Mouse (Mus musculus) MEL-GATA-1-ER (cell line): ENCODE results near the gene Pls3.
"Not testable (repeated sequence)": the region's sequence is repeated elsewhere in the genome, so short reads cannot be mapped to it uniquely, and the experiment has no call there.

Experiments used
- DNase-seq: peaks from one replicate; pipeline ENCODE4 v3.0.0-alpha.2; 2012; ENCODE audit warnings: low read depth; ENCODE audit errors: extremely low read depth

Pls3 gene

DNA sequence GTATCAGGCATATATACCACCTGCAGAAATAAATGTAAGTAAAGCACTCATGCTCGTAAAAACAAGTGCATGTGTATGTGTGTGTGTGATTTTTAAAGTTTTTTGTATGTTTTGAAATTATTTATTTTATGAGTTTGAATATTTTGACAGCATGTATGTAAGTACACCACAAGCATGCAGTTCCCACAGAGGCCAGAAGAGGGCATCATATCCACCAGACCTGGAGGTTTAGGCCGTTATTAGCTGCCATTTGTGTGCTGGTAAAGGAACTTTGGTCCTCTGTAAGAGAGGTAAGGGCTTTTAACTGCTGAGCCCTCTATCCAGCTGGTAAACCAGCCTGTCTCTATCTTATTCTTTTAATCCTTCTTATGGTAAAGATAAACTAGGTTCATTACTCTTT lies 97.5 kb downstream of the Pls3 start:
- DNase-seq, result peak; percentile 43

DNA sequence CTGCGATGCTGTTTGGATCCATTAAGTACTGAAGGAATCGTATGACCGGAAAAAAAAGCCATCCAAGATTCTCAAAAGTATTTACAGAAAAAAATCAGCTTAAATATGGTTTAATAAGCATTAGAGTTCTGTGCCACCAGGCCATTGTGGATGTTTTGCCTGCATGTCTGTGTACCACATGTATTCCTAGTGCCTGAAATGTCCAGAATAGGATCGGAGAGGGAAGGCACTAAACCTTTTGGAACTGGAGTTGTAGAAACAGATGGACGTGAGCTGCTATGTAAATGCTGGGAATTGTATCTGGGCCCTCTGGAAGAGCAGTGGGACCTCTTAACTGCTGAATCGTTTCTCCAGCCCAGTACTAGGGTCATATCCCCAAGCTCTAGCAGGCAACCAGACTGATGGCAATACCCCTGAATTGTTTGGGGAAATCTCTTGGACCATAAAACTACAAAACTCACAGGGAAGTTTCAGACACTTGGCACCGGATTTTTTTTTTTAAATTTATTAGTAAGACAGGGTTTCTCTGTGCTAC lies 110.1 kb downstream of the Pls3 start:
- DNase-seq, result no peak

DNA sequence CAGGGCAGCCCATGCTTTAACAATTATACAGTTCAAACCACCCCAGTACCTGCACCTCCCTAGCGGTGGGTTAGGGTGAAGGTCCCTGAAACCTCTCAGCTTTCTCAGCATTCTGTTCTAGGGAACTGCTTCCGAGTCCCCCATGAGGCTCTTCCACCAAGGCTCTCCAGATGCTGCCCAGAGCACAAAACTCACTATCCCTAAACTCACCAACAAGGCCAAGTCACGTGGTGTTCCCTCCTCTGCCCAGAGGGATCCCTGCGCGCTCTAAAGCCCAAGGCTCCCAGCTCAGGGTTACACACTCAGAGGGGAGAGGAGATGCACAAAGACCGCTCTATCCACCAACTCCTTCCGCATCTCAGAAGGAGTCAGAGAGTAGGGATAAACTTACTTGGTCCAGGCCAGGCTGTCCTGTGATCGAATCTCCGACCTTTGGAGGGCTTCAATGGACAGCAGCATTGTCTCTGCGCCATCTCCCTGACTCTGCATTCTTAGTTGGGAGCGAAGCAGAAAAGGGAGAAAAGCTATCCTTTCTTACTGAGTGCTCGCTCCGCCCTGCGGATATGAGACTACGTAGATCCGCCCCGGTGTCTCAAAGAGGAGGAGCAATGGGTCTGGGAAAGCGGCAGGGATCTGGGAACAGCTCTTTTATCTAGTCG lies 110.7 kb downstream of the Pls3 start:
- DNase-seq, result peak; percentile 75

DNA sequence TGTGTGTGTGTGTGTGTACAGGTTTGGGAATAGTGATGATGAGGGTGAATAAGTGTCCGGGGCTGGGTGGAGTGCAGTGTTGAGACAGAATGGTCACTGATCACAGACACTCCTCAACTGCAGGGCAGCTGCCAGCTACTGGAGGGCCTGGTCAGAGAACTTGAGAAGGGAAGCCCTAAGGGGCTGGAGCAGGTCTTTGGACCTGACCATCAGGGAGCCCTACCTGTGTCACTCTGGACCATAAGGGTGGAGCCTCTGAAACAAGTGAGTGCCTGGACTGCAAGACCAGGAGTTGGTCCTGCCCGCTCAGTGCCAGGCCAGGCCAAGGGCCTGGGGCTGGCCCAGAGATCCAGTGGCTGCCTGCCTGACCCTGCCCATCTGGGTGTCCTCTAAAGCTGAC lies 115.5 kb downstream of the Pls3 start:
- not testable (repeated sequence) for DNase-seq

DNA sequence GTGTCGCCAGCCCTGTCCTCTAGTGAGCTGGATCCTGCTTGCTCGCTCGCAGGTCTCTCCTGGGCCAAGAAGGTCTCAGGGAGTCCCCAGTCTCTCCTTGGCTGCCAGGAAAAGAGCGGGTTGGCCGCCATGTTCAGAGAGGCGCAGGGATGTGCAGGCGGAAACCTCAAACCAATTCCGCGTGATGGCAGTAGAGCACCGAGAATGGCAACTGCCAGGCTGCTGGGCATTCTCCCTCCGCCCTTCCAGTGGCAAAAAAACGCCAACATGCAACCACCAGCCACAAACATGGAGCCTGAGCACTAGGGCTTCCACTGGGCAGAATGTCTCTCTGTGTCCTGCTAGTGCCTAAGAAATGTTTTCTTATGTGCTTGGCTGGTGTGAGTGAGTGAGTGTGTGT lies 115.9 kb downstream of the Pls3 start:
- not testable (repeated sequence) for DNase-seq

DNA sequence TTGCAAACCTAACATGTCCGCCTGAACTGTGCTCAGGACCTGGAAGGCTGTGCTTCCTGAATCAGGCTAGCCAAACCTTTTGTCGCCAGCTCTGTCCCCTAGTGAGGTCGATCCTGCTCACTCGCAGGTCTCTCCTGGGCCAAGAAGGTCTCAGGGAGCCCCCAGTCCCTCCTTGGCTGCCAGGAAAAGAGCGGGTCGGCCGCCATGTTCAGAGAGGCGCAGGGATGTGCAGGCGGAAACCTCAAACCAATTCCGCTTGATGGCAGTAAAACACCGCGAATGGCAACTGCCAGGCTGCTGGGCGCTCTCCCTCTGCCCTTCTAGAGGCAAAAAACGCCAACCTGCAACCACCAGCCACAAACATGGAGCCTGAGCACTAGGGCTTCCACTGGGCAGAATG lies 117.0 kb downstream of the Pls3 start:
- not testable (repeated sequence) for DNase-seq

DNA sequence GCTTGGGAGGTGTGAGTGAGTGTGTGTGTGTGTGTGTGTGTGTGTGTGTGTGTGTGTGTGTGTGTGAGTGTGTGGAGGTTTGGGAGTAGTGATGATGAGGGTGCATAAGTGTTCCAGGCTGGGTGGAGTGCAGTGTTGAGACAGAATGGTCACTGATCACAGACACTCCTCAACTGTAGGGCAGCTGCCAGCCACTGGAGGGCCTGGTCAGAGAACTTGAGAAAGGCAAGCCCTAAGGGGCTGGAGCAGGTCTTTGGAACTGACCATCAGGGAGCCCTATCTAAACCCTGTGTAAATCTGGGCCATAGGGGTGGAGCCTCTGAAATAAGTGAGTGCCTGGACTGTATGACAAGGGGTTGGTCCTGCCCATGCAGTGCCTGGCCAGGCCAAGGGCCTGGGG lies 120.5 kb downstream of the Pls3 start:
- not testable (repeated sequence) for DNase-seq

DNA sequence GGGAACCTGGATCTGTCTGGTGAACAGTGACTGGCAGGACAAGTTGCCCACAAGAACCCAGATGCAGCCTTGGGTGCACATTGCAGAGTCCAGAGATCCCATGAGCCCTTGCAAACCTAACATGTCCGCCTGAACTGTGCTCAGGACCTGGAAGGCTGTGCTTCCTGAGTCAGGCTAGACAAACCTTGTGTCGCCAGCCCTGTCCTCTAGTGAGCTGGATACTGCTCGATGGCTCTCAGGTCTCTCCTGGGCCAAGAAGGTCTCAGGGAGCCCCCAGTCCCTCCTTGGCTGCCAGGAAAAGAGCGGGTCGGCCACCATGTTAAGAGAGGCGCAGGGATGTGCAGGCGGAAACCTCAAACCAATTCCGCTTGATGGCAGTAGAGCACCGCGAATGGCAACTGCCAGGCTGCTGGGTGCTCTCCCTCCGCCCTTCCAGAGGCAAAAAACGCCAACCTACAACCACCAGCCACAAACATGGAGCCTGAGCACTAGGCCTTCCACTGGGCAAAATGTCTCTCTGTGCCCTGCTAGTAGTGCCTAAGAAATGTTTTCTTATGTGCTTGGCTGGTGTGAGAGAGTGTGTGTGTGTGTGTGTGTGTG lies 124.8 kb downstream of the Pls3 start:
- DNase-seq, result not testable (repeated sequence)

DNA sequence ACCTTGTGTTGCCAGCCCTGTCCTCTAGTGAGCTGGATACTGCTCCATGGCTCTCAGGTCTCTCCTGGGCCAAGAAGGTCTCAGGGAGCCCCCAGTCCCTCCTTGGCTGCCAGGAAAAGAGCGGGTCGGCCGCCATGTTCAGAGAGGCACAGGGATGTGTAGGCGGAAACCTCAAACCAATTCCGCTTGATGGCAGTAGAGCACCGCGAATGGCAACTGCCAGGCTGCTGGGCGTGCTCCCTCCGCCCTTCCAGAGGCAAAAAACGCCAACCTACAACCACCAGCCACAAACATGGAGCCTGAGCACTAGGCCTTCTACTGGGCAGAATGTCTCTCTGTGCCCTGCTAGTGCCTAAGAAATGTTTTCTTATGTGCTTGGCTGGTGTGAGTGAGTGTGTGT lies 125.7 kb downstream of the Pls3 start:
- not testable (repeated sequence) for DNase-seq

DNA sequence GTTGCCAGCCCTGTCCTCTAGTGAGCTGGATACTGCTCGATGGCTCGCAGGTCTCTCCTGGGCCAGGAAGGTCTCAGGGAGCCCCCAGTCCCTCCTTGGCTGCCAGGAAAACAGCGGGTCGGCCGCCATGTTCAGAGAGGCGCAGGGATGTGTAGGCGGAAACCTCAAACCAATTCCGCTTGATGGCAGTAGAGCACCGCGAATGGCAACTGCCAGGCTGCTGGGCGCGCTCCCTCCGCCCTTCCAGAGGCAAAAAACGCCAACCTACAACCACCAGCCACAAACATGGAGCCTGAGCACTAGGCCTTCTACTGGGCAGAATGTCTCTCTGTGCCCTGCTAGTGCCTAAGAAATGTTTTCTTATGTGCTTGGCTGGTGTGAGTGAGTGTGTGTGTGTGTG lies 130.5 kb downstream of the Pls3 start:
- DNase-seq, result not testable (repeated sequence)

DNA sequence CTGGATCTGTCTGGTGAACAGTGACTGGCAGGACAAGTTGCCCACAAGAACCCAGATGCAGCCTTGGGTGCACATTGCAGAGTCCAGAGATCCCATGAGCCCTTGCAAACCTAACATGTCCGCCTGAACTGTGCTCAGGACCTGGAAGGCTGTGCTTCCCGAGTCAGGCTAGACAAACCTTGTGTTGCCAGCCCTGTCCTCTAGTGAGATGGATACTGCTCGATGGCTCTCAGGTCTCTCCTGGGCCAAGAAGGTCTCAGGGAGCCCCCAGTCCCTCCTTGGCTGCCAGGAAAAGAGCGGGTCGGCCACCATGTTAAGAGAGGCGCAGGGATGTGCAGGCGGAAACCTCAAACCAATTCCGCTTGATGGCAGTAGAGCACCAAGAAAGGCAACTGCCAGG lies 135.5 kb downstream of the Pls3 start:
- DNase-seq, result not testable (repeated sequence)
